Mouse (Mus musculus) megakaryocyte, embryonic 14.5 days (primary cell): ENCODE data around the gene Myl3.

ENCODE experiments used
- FLI1 ChIP-seq: IDR thresholded peaks from 2 replicates; pipeline ENCODE4 v1.6.1; 2012; ENCODE audit warnings: low read length, inconsistent platforms, mixed read lengths
- GATA1 ChIP-seq: IDR thresholded peaks from 3 replicates; pipeline ENCODE4 v1.6.1; 2012; ENCODE audit warnings: mixed read lengths, low read length, inconsistent platforms, borderline replicate concordance

DNA sequence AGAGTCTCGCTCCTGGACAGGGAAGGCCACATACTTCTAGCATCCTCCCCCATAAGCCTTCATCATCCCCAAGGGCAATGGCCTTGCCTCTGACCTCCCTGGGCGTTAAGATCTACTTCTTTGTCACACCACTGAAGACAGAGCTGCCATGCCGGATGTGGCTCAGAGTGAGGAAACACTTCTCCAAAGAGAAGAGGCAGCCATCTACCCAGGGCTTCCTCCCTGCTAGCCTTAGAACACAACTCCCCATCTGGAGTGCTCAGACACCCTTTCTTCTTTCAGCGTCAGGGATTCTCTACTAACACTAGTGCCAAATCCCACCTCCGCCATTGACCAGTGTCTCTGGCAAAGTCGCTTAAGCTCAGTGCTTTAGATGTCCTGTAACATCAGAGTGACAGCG is 7.5 kb upstream of the Myl3 start:
- no peak for TF ChIP-seq GATA1
- no peak for TF ChIP-seq FLI1
